Mouse (Mus musculus) CH12.LX (cell line): ENCODE data around the gene Gm45208. TPM values are rescaled to one million over a fixed set of nuclear protein-coding genes. Genes with fewer than 3 reads are reported as not detected.

Source experiments
- DNase-seq: peaks from one replicate; pipeline ENCODE4 v3.0.0-alpha.2; 2013; ENCODE audit errors: extremely low read depth
- H3K27ac ChIP-seq: 2 replicates; pipeline ENCODE4 v1.5.1; 2012; ENCODE audit warnings: low read depth, mild to moderate bottlenecking, control low read depth, moderate library complexity; ENCODE audit not compliant: insufficient read depth
- H3K27me3 ChIP-seq: replicated peaks from 2 replicates; pipeline ENCODE3; 2012; ENCODE audit warnings: inconsistent platforms
- H3K36me3 ChIP-seq, 2 experiments: replicated peaks in 1 of 2; 2 replicates each; pipeline versions ENCODE3 to v1.6.1; 2012; ENCODE audit warnings: inconsistent platforms in 1 of 2, low read length in 1 of 2, mild to moderate bottlenecking in 1 of 2, mixed read lengths in 1 of 2, moderate library complexity in 1 of 2; ENCODE audit not compliant: control insufficient read depth in 1 of 2, insufficient read depth in 1 of 2
- H3K4me1 ChIP-seq, 2 experiments: 2 replicates each; pipeline ENCODE4 v1.6.1; 2012; ENCODE audit warnings: inconsistent platforms in 1 of 2, moderate library complexity in 1 of 2; ENCODE audit not compliant: insufficient read depth in 2 of 2, control insufficient read depth in 1 of 2
- H3K4me2 ChIP-seq: 2 replicates; pipeline ENCODE4 v1.6.1; 2012; ENCODE audit warnings: low read depth, mild to moderate bottlenecking, control low read depth; ENCODE audit not compliant: poor library complexity, insufficient read depth, severe bottlenecking
- H3K4me3 ChIP-seq, 3 experiments: fragments of 150-350 bp in 1 of 3; sonication (generic) in 1 of 3; replicated peaks in 1 of 3; 2 replicates each; pipeline versions ENCODE3 to v1.5.1; 2011 to 2012; ENCODE audit warnings: low read depth in 2 of 3, low read length in 2 of 3, mild to moderate bottlenecking in 2 of 3, moderate library complexity in 2 of 3, control low read depth in 1 of 3, improper control_type of control experiment in 1 of 3, inconsistent platforms in 1 of 3, mixed read lengths in 1 of 3; ENCODE audit not compliant: poor library complexity in 1 of 3
- H3K79me2 ChIP-seq: replicated peaks from 2 replicates; pipeline ENCODE4 v1.6.1; 2012; ENCODE audit warnings: mild to moderate bottlenecking, moderate library complexity; ENCODE audit not compliant: control insufficient read depth, poor library complexity, insufficient read depth, severe bottlenecking; ENCODE audit errors: extremely low read depth
- H3K9ac ChIP-seq: 2 replicates; pipeline ENCODE4 v1.6.1; 2012; ENCODE audit warnings: low read depth, mild to moderate bottlenecking, control low read depth, moderate library complexity; ENCODE audit not compliant: insufficient read depth
- H3K9me3 ChIP-seq: replicated peaks from 2 replicates; pipeline ENCODE3; 2012; ENCODE audit warnings: low read length, inconsistent platforms, mixed read lengths
- BHLHE40 ChIP-seq: IDR thresholded peaks from 2 replicates; pipeline ENCODE4 v1.6.1; 2011; ENCODE audit warnings: mild to moderate bottlenecking, low read depth, low read length, improper control_type of control experiment
- CHD1 ChIP-seq: IDR thresholded peaks from 2 replicates; pipeline ENCODE4 v1.6.1; 2012; ENCODE audit warnings: low read depth, low read length, improper control_type of control experiment, inconsistent platforms
- CHD2 ChIP-seq: IDR thresholded peaks from 2 replicates; pipeline ENCODE4 v1.6.1; 2011; ENCODE audit warnings: low read length, improper control_type of control experiment
- CTCF ChIP-seq, 2 experiments: IDR thresholded peaks in 1 of 2; conservative IDR thresholded peaks in 1 of 2; 2 replicates each; pipeline ENCODE4 v1.5.1; 2011 to 2012; ENCODE audit warnings: low read depth in 2 of 2, low read length in 2 of 2, improper control_type of control experiment in 1 of 2, inconsistent platforms in 1 of 2, mild to moderate bottlenecking in 1 of 2, moderate library complexity in 1 of 2
- E2F4 ChIP-seq: IDR thresholded peaks from 2 replicates; pipeline ENCODE4 v1.6.1; 2011; ENCODE audit warnings: low read depth, low read length, improper control_type of control experiment; ENCODE audit not compliant: insufficient replicate concordance
- ELF1 ChIP-seq: IDR thresholded peaks from 2 replicates; pipeline ENCODE4 v1.6.1; 2014; ENCODE audit warnings: low read depth, mild to moderate bottlenecking, inconsistent platforms, low read length, improper control_type of control experiment
- EP300 ChIP-seq: IDR thresholded peaks from 2 replicates; pipeline ENCODE4 v1.6.1; 2011; ENCODE audit warnings: low read length, improper control_type of control experiment
- ETS1 ChIP-seq: conservative IDR thresholded peaks from 2 replicates; pipeline ENCODE4 v1.6.1; 2012; ENCODE audit warnings: low read depth, mild to moderate bottlenecking, inconsistent platforms, low read length, improper control_type of control experiment, moderate library complexity
- GABPA ChIP-seq: IDR thresholded peaks from 2 replicates; pipeline ENCODE4 v1.6.1; 2012; ENCODE audit warnings: low read depth, low read length, improper control_type of control experiment, inconsistent platforms; ENCODE audit not compliant: insufficient replicate concordance
- HCFC1 ChIP-seq: IDR thresholded peaks from 2 replicates; pipeline ENCODE4 v1.6.1; 2012; ENCODE audit warnings: low read depth, mild to moderate bottlenecking, inconsistent platforms, low read length, improper control_type of control experiment
- IRF4 ChIP-seq: IDR thresholded peaks from 2 replicates; pipeline ENCODE4 v1.6.1; 2014; ENCODE audit warnings: low read depth, mild to moderate bottlenecking, inconsistent platforms, low read length, improper control_type of control experiment
- JUN ChIP-seq: IDR thresholded peaks from 2 replicates; pipeline ENCODE4 v1.6.1; 2011; ENCODE audit warnings: low read depth, mild to moderate bottlenecking, low read length, improper control_type of control experiment, moderate library complexity; ENCODE audit not compliant: insufficient read depth
- JUND ChIP-seq: conservative IDR thresholded peaks from 2 replicates; pipeline ENCODE4 v1.6.1; 2011; ENCODE audit warnings: low read depth, low read length, improper control_type of control experiment
- KAT2A ChIP-seq: IDR thresholded peaks from 2 replicates; pipeline ENCODE4 v1.6.1; 2012; ENCODE audit warnings: low read length, improper control_type of control experiment, inconsistent platforms; ENCODE audit not compliant: insufficient replicate concordance
- MAFK ChIP-seq: IDR thresholded peaks from 2 replicates; pipeline ENCODE4 v1.6.1; 2011; ENCODE audit warnings: low read length, improper control_type of control experiment; ENCODE audit not compliant: insufficient replicate concordance
- MAX ChIP-seq: IDR thresholded peaks from 2 replicates; pipeline ENCODE4 v1.6.1; 2011; ENCODE audit warnings: low read length, improper control_type of control experiment
- MAZ ChIP-seq: IDR thresholded peaks from 2 replicates; pipeline ENCODE4 v1.6.1; 2012; ENCODE audit warnings: low read depth, mild to moderate bottlenecking, inconsistent platforms, low read length, improper control_type of control experiment, moderate library complexity
- MEF2A ChIP-seq: IDR thresholded peaks from 2 replicates; pipeline ENCODE4 v1.6.1; 2014; ENCODE audit warnings: low read depth, mild to moderate bottlenecking, inconsistent platforms, low read length, improper control_type of control experiment, borderline replicate concordance
- MXI1 ChIP-seq: IDR thresholded peaks from 2 replicates; pipeline ENCODE4 v1.6.1; 2011; ENCODE audit warnings: mild to moderate bottlenecking, low read depth, low read length, improper control_type of control experiment
- MYC ChIP-seq: IDR thresholded peaks from 2 replicates; pipeline ENCODE4 v1.6.1; 2011; ENCODE audit warnings: low read depth, mild to moderate bottlenecking, improper control_type of control experiment, low read length
- NELFE ChIP-seq: IDR thresholded peaks from 2 replicates; pipeline ENCODE4 v1.6.1; 2011; ENCODE audit warnings: low read depth, low read length, improper control_type of control experiment
- NRF1 ChIP-seq: IDR thresholded peaks from 2 replicates; pipeline ENCODE4 v1.6.1; 2014; ENCODE audit warnings: low read depth, mild to moderate bottlenecking, inconsistent platforms, low read length, improper control_type of control experiment, moderate library complexity
- PAX5 ChIP-seq: IDR thresholded peaks from 2 replicates; pipeline ENCODE4 v1.6.1; 2012; ENCODE audit warnings: low read length, inconsistent platforms, mixed read lengths
- POLR2A ChIP-seq: IDR thresholded peaks from 2 replicates; pipeline ENCODE4 v1.6.1; 2011; ENCODE audit warnings: low read depth, mild to moderate bottlenecking, improper control_type of control experiment, low read length
- POLR2AphosphoS2 ChIP-seq: IDR thresholded peaks from 2 replicates; pipeline ENCODE4 v1.6.1; 2011; ENCODE audit warnings: low read depth, low read length, improper control_type of control experiment
- RAD21 ChIP-seq: IDR thresholded peaks from 2 replicates; pipeline ENCODE4 v1.6.1; 2011; ENCODE audit warnings: low read depth, mild to moderate bottlenecking, low read length, improper control_type of control experiment, moderate library complexity
- RCOR1 ChIP-seq: conservative IDR thresholded peaks from 2 replicates; pipeline ENCODE4 v1.6.1; 2012; ENCODE audit warnings: low read depth, mild to moderate bottlenecking, inconsistent platforms, low read length, improper control_type of control experiment
- SIN3A ChIP-seq: IDR thresholded peaks from 2 replicates; pipeline ENCODE4 v1.6.1; 2012; ENCODE audit warnings: low read length, improper control_type of control experiment, inconsistent platforms
- SMC3 ChIP-seq: IDR thresholded peaks from 2 replicates; pipeline ENCODE4 v1.6.1; 2011; ENCODE audit warnings: low read depth, low read length, improper control_type of control experiment
- TBP ChIP-seq: conservative IDR thresholded peaks from 2 replicates; pipeline ENCODE4 v1.6.1; 2011; ENCODE audit warnings: low read depth, low read length, improper control_type of control experiment
- TCF12 ChIP-seq: IDR thresholded peaks from 2 replicates; pipeline ENCODE4 v1.6.1; 2014; ENCODE audit warnings: low read depth, mild to moderate bottlenecking, inconsistent platforms, low read length, improper control_type of control experiment
- UBTF ChIP-seq: IDR thresholded peaks from 2 replicates; pipeline ENCODE4 v1.6.1; 2012; ENCODE audit warnings: low read depth, mild to moderate bottlenecking, inconsistent platforms, low read length, improper control_type of control experiment, moderate library complexity
- USF1 ChIP-seq: IDR thresholded peaks from 2 replicates; pipeline ENCODE4 v1.6.1; 2014; ENCODE audit warnings: low read depth, mild to moderate bottlenecking, inconsistent platforms, low read length, improper control_type of control experiment
- USF2 ChIP-seq: conservative IDR thresholded peaks from 2 replicates; pipeline ENCODE4 v1.6.1; 2011; ENCODE audit warnings: low read depth, low read length, improper control_type of control experiment
- ZC3H11A ChIP-seq: IDR thresholded peaks from 2 replicates; pipeline ENCODE4 v1.6.1; 2012; ENCODE audit warnings: low read depth, mild to moderate bottlenecking, inconsistent platforms, low read length, improper control_type of control experiment
- ZKSCAN1 ChIP-seq: IDR thresholded peaks from 2 replicates; pipeline ENCODE4 v1.6.1; 2012; ENCODE audit warnings: low read depth, inconsistent platforms, low read length, improper control_type of control experiment, borderline replicate concordance
- ZMIZ1 ChIP-seq: IDR thresholded peaks from 2 replicates; pipeline ENCODE4 v1.6.1; 2012; ENCODE audit warnings: low read depth, mild to moderate bottlenecking, inconsistent platforms, low read length, improper control_type of control experiment
- ZNF384 ChIP-seq: IDR thresholded peaks from 2 replicates; pipeline ENCODE4 v1.6.1; 2012; ENCODE audit warnings: low read depth, low read length, improper control_type of control experiment, inconsistent platforms
- dilution Hi-C: fragments of 300-500 bp; cut with MboI; formaldehyde crosslinking; loops from 2 replicates; pipeline ENCODE4 v1.14.3; 2020; ENCODE audit warnings: low sequenced_read_pairs; ENCODE audit not compliant: extremely low pct_unique_long_range_greater_than_20kb, extremely low pct_ligation_motif_present
- in situ Hi-C: fragments of 300-500 bp; cut with MboI; formaldehyde crosslinking; loops from 3 replicates; pipeline ENCODE4 v1.14.3; 2019; ENCODE audit warnings: low sequenced_read_pairs, low pct_ligation_motif_present, low pct_unique_long_range_greater_than_20kb, mixed read lengths
- polyA plus RNA-seq: library from polyadenylated mRNA; unstranded; fragments of >175 nt; gene quantifications from 2 replicates; pipeline ENCODE4 v1.2.1, GENCODE M21; 2012; ENCODE audit warnings: low read depth; ENCODE audit not compliant: insufficient read length
- total RNA-seq, 2 experiments: library from RNA; depleted of rRNA; stranded (reverse); fragments of 300-350 nt in 1 of 2; fragments of >200 nt in 1 of 2; gene quantifications; 2 replicates each; pipeline ENCODE4 v1.2.3; 2012 to 2014

Gene Gm45208
- total and polyA plus RNA-seq, 3 experiments, result 0.47 to 13.0 TPM; not detected in 1

DNA sequence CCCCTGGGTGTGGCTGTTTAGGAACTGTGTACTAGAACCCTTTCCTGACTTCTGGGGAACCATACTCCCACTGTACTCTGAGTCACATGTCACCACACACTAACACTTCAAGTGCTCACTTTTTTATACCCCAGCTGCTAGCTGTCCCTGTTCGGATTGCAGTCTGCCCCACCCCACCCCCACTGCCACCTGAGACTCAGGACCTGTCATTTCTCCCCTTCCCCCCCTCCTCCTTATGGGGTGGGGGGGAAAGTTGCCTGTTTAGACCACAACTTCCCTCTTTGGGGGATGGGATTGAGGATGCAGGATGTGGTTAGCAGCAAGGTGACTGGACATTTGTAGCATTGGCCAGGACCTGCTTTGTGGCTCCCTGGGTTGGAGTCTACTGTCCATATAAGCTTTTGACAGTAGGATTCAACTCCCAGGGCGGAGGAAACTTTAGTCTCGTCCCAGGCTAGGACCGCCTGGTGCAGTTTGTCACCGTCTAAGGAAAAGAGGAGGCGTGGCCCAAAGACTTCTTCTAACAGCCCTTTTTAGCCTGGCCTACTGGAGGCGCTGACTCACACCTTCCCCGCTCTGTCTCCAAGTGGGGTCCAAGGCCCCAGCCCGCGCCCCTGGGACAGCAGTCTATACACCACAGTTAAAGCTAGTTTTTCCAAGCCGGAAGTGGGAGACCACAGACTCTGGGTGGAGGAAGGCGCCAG lies 48.3 kb upstream of the Gm45208 start:
- Histone ChIP-seq H3K9me3 (no peaks in the 10 kb centered on the region), H3K9ac (peak overlapping the region; percentile 89; the same call in 1 of the 2 replicates), H3K4me3 (peak overlapping the region in 2 of 3 experiments; percentile 5 to 27), H3K4me1 (peaks cover 8 to 18% of the 10 kb centered on the region in 2 experiments; a peak in 3 of 4 replicates), H3K4me2 (peak overlapping the region; percentile 72), H3K27ac (peak overlapping the region; percentile 77), H3K36me3 (peaks cover 6 to 7% of the 10 kb centered on the region in 2 experiments), H3K79me2 (peaks cover 15% of the 10 kb centered on the region), H3K27me3 (no peaks in the 10 kb centered on the region)
- in situ Hi-C loops, result no loop called here
- dilution Hi-C loops, result no loop called here
- peak; percentile 92 for DNase-seq
- TF ChIP-seq JUN, result no peak; the same call in none of the 2 replicates
- TF ChIP-seq CHD1, result no peak
- no peak for TF ChIP-seq KAT2A
- no peak for TF ChIP-seq NELFE
- peak; percentile 90 for TF ChIP-seq IRF4
- TF ChIP-seq MAFK, result 0 out of 2 replicates have a peak, but pooled peaks have one; percentile 18
- TF ChIP-seq ZC3H11A, result no peak
- TF ChIP-seq MAX, result peak; percentile 75
- TF ChIP-seq BHLHE40, result peak; percentile 77
- TF ChIP-seq JUND, result peak; percentile 54; the same call in 1 of the 2 replicates
- no peak for TF ChIP-seq MXI1
- no peak for TF ChIP-seq PAX5
- peak; percentile 75 for TF ChIP-seq EP300
- no peak for TF ChIP-seq ZMIZ1
- TF ChIP-seq E2F4, result no peak
- TF ChIP-seq CTCF (conservative IDR thresholded peaks at IDR 0.05 in 1 of 2, IDR thresholded peaks at IDR 0.05 in 1 of 2; ENCODE audit: low read depth in 2 of 2, low read length in 2 of 2), result 0 out of 4 replicates have a peak, but pooled peaks of 1 of the 2 experiments have one; percentile 3
- TF ChIP-seq TBP, result peak; percentile 46; the same call in 1 of the 2 replicates
- TF ChIP-seq SMC3, result no peak
- peak; percentile 28; the same call in 1 of the 2 replicates for TF ChIP-seq USF2
- peak; percentile 28; the same call in 1 of the 2 replicates for TF ChIP-seq MEF2A
- TF ChIP-seq USF1, result peak; percentile 45; the same call in 1 of the 2 replicates
- peak; percentile 88 for TF ChIP-seq TCF12
- TF ChIP-seq POLR2A, result no peak; the same call in 1 of the 2 replicates
- no peak for TF ChIP-seq NRF1
- no peak for TF ChIP-seq POLR2AphosphoS2
- TF ChIP-seq RAD21, result no peak
- peak; percentile 91 for TF ChIP-seq MAZ
- peak; percentile 87 for TF ChIP-seq ETS1
- TF ChIP-seq MYC, result 0 out of 2 replicates have a peak, but pooled peaks have one; percentile 30
- no peak for TF ChIP-seq ZKSCAN1
- peak; percentile 97 for TF ChIP-seq CHD2
- TF ChIP-seq RCOR1, result peak; percentile 16; the same call in 1 of the 2 replicates
- TF ChIP-seq ELF1, result peak; percentile 27; the same call in 1 of the 2 replicates
- TF ChIP-seq SIN3A, result peak; percentile 71; the same call in 1 of the 2 replicates
- peak; percentile 66 for TF ChIP-seq ZNF384
- no peak for TF ChIP-seq GABPA
- TF ChIP-seq UBTF, result no peak
- TF ChIP-seq HCFC1, result no peak
